Mouse (Mus musculus): ENCODE measurements around the gene Wnk2.

DNA sequence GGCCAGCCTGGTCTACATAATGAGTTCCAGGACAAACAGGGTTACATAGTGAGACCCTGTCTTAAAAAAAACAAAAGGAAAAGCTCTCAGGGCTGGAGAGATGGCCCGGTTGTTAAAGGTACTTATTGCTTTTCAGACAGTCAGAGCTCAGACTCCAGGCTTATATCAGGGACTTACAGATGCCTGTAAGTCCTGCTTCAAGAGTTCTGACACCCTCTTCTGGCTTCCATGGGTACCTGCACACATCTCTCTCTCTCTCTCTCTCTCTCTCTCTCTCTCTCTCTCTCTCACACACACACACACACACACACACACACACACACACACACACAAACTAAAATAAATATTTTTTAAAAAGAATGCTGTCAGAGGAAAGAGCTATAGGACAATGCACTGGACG, 13.4 kb upstream of the Wnk2 start:
- TF ChIP-seq USF2 (IDR thresholded peaks at IDR 0.05; ENCODE audit: borderline replicate concordance in 1 of 2, insufficient read depth in 1 of 2, low read depth in 1 of 2, low read length in 2 of 2) = no peak
- TF ChIP-seq CTCF (IDR thresholded peaks at IDR 0.05 in 2 of 3, conservative IDR thresholded peaks at IDR 0.05 in 1 of 3; ENCODE audit: control insufficient read depth in 1 of 3, insufficient read depth in 1 of 3, low read depth in 2 of 3, low read length in 3 of 3, poor library complexity in 1 of 3, severe bottlenecking in 1 of 3) = peak in 1 of 3 experiments; percentile 3; a peak in 1 of 6 replicates
- no peak for TF ChIP-seq TCF12 (IDR thresholded peaks at IDR 0.05; ENCODE audit: low read depth, low read length)
